Mouse (Mus musculus) cerebellum, adult 2 months (tissue): ENCODE measurements at regions not wholly inside any gene's neighbourhood (a gene's known extent, or its start where the extent isn't known, plus 50 kb on each side); places are given as distances from the start of the nearest gene placed in this dataset.

Experiments
- CTCF ChIP-seq: fragments of 200-500 bp; IDR thresholded peaks from 2 replicates; pipeline ENCODE4 v1.5.1; 2011; ENCODE audit warnings: low read depth, mild to moderate bottlenecking, control low read depth, low read length, moderate library complexity, borderline replicate concordance; ENCODE audit not compliant: insufficient read depth
- POLR2A ChIP-seq: fragments of 200-500 bp; IDR thresholded peaks from 2 replicates; pipeline ENCODE4 v1.6.1; 2011; ENCODE audit warnings: low read length, control low read depth, borderline replicate concordance; ENCODE audit not compliant: insufficient read depth

- no peak for TF ChIP-seq CTCF
- no peak for TF ChIP-seq POLR2A
Measured at GRCm38 (mm10) chr4:81922876-81923275, 480.3 kb upstream of the Mpdz start.
